Mouse (Mus musculus) intestine, embryonic 16.5 days (tissue): ENCODE results near the gene Hps3. TPM values are rescaled to one million over a fixed set of nuclear protein-coding genes. Genes with fewer than 3 reads are reported as not detected.

Experiments
- polyA plus RNA-seq: library from polyadenylated mRNA; unstranded; fragments of >200 nt; fragmentation: Nextera tagmentation; extraction: Ambion mirVana; gene quantifications from 2 replicates; pipeline ENCODE4 v1.2.1, GENCODE M21; 2015

The Hps3 gene
- polyA plus RNA-seq, 1 experiment from 2014 or later: 9.8 TPM

Other genes with a start within 250 kb of the Hps3 start
- 1.4 and 1.8 TPM in 2 replicates for gene Cp, start 78.3 kb downstream of the Hps3 start, polyA plus RNA-seq
- 14.0 and 16.3 TPM in 2 replicates for gene Hltf, start 22.5 kb upstream of the Hps3 start, polyA plus RNA-seq
- gene Gyg, start 120.0 kb upstream of the Hps3 start, polyA plus RNA-seq: 47.6 and 51.3 TPM in 2 replicates
- gene Cpa3, start 206.9 kb upstream of the Hps3 start, polyA plus RNA-seq: 5.2 and 6.0 TPM in 2 replicates
- 90.1 and 139 TPM in 2 replicates for gene Cpb1, start 240.4 kb upstream of the Hps3 start, polyA plus RNA-seq